Mouse (Mus musculus): ENCODE data around the gene 4930432M17Rik.
A peak's percentile ranks its signal among the peaks of the same experiment; 100 is the strongest.

Gene 4930432M17Rik

GRCm38 (mm10) chr3:121712222-121712621 lies 41.7 kb downstream of the 4930432M17Rik start:
- no peak for DNase-seq

GRCm38 (mm10) chr3:121713151-121713701 lies 42.7 kb downstream of the 4930432M17Rik start:
- DNase-seq: no peak

GRCm38 (mm10) chr3:121713816-121714215 lies 43.3 kb downstream of the 4930432M17Rik start:
- no peak for DNase-seq

GRCm38 (mm10) chr3:121714461-121714860 lies 43.9 kb downstream of the 4930432M17Rik start:
- DNase-seq: no peak

- no peak for DNase-seq
These were observed 44.8 kb downstream of the 4930432M17Rik start for GRCm38 (mm10) chr3:121715336-121715735.

GRCm38 (mm10) chr3:121715741-121716459 lies 45.3 kb downstream of the 4930432M17Rik start:
- DNase-seq: peak; percentile 35

GRCm38 (mm10) chr3:121716480-121716879 lies 45.9 kb downstream of the 4930432M17Rik start:
- no peak for DNase-seq

- DNase-seq: no peak
These were observed 48.1 kb downstream of the 4930432M17Rik start for GRCm38 (mm10) chr3:121718679-121719078.

GRCm38 (mm10) chr3:121719701-121720100 lies 49.1 kb downstream of the 4930432M17Rik start:
- DNase-seq: no peak

- DNase-seq: no peak
These were observed 50.5 kb downstream of the 4930432M17Rik start for GRCm38 (mm10) chr3:121720801-121721690.

GRCm38 (mm10) chr3:121721691-121722070 lies 51.1 kb downstream of the 4930432M17Rik start:
- DNase-seq: no peak

GRCm38 (mm10) chr3:121722971-121723844 lies 52.6 kb downstream of the 4930432M17Rik start, which contains the start of gene F3:
Gene F3 (plus strand): TSS chr3:121723537.
- peak; percentile 80 for DNase-seq

GRCm38 (mm10) chr3:121723968-121724524 lies 53.5 kb downstream of the 4930432M17Rik start:
- DNase-seq: no peak

- no peak for DNase-seq
These were observed 54.0 kb downstream of the 4930432M17Rik start for GRCm38 (mm10) chr3:121724553-121724952.

- no peak for DNase-seq
These were observed 55.1 kb downstream of the 4930432M17Rik start for GRCm38 (mm10) chr3:121725651-121726050.

- no peak for DNase-seq
These were observed 59.1 kb downstream of the 4930432M17Rik start for GRCm38 (mm10) chr3:121729678-121730077.
